Mouse (Mus musculus): ENCODE results near the gene Fanci. TPM values are rescaled to one million over a fixed set of nuclear protein-coding genes. Genes with fewer than 3 reads are reported as not detected.

Fanci gene
- total RNA-seq, 2 experiments from 2014 or later: 2.6 to 3.3 TPM

DNA sequence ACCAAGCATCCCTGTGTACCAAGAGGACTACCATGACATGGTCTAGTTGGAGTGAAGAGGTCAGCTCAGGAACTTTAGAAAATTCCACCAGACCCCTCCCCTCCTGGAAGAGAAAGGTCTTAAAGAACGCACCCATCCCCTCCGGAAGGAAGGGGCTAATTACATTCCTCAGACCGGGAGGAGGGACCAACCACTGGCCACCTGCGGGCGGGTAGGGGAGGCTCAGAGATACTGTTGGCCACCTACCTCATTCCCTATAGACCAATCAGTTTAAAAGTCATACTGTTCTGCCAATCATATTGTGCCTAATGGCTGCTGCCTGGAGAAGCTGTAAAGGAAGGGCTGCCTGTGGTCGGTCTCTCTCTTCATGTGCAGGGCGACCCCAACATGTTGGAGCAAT, 3.7 kb upstream of the Fanci start:
- no peak for DNase-seq

DNA sequence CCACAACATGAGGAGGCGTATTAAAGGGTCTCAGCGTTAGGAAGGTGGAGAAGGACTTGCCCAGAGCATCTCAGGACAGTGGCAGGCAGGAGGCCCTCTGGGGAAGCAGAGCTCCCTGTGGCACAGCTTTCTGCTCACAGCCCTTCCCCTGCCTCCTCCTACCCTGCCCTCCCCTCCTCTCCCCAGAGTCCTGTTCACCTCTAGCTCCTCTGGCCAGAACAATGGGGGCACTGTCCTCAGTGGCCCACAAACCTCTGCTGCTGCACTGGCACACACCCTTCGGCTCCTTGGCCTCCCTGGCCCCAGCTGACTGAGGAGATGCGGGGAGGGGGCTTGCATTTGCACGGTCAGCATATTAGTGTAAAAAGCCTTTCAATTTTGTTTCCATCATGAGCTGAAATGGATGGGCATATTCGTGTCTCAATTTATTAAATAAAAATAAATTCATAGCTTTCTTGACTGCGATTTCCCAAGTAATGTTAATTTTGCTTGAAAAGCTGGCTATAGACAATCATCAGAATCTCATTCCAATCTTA, 3.0 kb upstream of the Fanci start:
- DNase-seq: no peak

DNA sequence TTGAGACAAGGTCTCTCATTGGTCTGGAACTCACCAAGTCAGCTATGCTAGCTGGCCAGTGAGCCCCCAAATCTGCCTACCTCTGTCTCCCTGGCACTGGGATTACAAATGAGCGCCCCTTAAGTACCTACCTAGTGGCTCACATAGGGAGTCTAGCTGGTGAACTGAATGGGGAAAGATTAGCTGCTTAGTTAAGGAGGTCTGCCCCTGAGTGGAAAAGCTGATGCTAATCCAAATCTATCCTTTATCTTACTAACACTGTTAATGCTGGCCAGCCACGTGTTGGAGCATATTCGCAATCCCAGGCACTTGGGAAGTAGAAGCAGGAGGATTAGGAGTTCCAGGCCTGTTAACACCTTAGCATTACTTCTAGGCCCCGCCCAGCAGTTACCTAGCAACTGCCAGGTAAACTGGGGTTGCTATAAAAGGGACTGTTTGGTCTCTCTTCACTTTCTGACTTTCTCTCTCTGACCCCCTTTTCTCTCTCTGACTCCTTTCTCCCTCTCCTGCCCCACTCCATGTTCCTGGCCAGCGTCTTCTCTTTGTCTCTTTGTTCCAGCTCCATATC, 1.5 kb upstream of the Fanci start:
- no peak for DNase-seq

DNA sequence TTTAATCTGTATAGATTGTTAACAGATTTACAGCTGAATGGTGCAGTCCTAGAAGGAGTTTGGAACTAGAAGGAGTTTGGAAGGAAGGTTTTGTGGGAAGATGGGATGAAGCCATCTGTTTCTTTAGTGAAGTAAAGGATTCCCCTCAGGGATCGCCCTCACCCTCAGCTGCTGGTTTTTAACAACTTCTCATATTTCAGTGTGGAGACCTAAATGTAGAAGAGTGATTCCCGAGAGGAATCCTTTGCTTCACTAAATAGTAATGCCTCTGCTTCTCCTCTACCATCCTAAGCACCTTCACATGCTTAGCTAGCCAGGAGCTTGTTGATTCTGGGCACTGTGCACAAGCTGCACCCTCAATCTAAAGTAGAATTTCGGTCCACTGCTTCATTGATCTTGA, 258 bp upstream of the Fanci start:
- no peak for DNase-seq

DNA sequence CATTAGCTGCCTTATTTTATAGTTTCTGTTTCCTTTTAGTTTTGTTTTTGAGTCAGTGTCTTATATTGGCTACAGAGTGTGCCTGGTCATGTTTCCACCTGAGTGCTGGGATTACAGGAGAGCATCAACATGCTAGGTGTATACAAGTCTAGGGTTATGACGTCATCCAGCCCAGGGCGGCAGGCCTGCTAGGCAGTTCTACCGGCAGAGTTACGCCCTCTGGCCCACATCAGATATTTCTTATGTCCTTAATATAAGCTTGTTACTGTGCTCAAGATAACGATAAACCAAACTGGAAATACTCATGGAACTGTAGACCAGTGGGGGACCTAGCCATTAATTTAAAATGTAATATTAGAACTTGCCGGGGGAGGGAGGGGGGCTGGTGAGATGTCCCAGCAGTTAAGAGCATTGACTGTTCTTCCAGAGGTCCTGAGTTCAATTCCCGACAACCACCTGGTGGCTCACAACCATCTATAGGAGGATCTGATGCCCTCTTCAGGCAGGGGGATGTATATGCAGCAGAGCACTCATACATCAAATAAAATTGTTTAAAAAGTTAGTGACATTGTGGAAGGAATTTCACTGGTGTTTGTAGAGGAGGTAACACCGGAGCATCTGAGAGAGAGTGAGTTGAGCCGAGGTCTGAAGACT, 1.3 kb downstream of the Fanci start:
- DNase-seq: no peak

DNA sequence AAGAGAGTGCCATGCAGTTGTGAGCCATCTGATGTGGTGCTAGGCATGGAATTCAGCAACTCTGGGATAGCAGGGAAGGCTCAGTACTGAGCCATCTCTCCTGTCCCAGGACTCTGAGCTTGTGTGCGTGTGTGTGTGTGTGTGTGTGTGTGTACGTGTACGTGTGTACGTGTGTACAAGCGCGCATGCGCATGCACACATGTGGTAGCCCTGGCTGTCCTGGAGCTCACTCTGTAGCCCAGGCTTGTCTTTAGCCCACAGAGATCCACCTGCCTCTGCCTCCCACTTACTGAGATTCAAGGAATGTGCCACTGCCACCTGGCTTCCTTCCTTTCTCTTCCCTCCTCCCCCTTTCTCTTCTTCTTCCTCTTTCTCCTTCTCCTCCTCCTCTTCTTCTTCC, 2.2 kb downstream of the Fanci start:
- no peak for DNase-seq

DNA sequence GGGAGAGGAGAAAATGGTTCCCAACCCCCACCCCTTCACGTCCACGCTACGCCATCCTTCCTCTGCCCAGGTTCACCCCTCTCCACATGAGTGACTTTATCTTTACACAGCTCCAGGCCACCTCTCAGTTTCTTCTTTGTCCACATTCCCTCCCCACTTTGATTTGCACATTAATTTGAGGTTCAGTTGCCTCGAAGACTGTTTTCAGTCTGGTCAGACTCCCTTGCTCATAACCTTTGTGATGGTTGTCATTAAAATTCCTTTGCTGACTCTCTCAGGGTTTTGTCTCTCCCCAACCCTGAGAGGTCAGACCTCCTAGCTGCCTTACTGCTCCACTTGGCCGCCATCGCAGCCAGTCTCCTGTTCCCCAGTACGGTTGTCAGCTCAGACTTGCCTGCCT, 2.9 kb downstream of the Fanci start:
- no peak for DNase-seq

- no peak for DNase-seq
These were observed 3.5 kb downstream of the Fanci start for GRCm38 (mm10) chr7:79395186-79395585.

DNA sequence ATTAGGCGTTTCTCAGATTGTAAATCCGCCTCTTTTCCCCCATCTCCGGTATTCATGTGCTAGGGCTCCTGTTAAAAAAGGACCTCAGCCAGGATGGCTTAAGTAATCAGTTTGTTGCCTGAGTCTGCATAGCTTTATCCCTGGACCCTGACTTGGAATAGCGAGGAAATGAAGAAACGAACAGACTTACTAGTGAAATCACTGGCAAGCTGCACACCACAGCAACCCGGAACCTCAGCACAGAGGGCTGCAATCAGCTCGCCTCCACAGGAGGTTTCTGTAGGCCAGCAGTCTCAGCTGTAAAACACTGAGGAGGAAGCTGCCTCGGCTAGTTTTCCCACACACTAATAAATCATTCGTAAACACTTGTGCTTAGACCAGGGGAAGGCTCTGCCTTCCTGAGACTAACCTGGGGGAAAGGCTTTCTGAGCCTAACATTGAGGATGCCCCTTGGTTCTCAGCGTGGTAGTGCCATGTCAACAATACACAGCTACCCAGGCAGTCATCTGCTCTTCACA, 5.8 kb downstream of the Fanci start:
- DNase-seq: no peak

GRCm38 (mm10) chr7:79398426-79398825, 6.7 kb downstream of the Fanci start:
- DNase-seq: no peak

DNA sequence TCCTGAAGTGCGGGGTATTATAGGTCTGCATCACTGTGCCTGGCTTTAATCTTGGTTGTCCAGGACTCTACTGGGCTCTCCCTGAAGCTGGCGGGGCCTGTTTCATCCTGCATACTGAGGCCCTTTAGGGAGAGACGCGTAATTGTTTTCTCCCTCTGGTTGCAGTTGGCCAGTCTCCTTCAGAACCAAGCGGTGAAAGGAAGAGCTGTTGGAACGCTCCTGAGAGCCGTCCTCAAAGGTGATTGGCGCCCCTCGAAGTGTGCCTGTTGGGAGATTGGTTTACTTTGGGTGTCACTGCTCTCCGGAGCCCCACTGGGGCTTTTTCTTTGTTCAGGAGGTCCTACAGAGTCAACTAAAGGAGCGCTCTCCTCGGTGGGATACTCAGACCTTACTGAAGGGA, 7.2 kb downstream of the Fanci start:
- DNase-seq: no peak

- no peak for DNase-seq
These were observed 8.6 kb downstream of the Fanci start for GRCm38 (mm10) chr7:79400296-79400695.

- no peak for DNase-seq
These were observed 23.0 kb downstream of the Fanci start for GRCm38 (mm10) chr7:79414449-79415375.

- no peak for DNase-seq
These were observed 28.2 kb downstream of the Fanci start for GRCm38 (mm10) chr7:79419950-79420349.

- DNase-seq: no peak
These were observed 31.1 kb downstream of the Fanci start for GRCm38 (mm10) chr7:79422876-79423275.

GRCm38 (mm10) chr7:79425804-79426203, 34.1 kb downstream of the Fanci start:
- no peak for DNase-seq

GRCm38 (mm10) chr7:79428243-79428642, 36.5 kb downstream of the Fanci start:
- no peak for DNase-seq

DNA sequence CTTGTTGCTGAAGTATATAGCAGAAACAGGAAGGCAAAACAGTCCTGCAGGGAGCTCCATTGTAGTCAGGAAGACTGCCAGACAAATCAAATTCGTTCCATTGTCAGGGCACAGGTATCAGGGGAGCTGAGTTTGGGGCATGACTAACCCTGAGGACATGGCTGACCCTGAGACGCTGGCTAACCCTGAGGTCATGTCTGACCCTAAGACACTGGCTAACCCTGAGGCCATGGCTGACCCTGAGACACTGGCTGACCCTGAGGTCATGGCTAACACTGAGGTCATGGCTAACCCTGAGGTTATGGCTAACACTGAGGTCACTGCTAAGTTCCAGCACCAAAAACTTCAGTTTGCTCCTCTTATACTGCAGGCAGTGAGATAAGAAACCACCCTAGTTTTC, 48.3 kb downstream of the Fanci start:
- no peak for DNase-seq

GRCm38 (mm10) chr7:79447048-79447447, 55.3 kb downstream of the Fanci start:
- no peak for DNase-seq

DNA sequence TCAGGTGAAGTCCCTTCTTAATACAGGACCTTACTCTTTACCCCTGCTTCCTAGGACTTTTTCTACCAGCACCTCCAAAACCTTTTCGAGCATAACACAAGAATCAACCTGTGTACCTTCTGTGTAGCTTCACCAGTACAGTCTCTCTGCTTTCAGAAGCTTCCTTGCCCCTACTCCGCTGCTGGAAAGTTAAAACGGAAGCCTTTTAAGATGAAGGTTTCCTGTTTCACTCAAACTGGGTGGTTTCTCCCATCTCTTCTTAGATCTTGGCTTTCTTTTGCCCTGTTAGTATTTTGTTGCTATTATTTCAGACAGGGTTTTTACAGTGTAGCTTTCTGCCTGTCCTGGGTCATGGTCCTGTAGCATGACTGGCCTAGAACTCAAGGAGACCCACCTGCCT, 55.8 kb downstream of the Fanci start:
- no peak for DNase-seq

- DNase-seq: no peak
These were observed 70.0 kb downstream of the Fanci start for GRCm38 (mm10) chr7:79461721-79462120.

DNA sequence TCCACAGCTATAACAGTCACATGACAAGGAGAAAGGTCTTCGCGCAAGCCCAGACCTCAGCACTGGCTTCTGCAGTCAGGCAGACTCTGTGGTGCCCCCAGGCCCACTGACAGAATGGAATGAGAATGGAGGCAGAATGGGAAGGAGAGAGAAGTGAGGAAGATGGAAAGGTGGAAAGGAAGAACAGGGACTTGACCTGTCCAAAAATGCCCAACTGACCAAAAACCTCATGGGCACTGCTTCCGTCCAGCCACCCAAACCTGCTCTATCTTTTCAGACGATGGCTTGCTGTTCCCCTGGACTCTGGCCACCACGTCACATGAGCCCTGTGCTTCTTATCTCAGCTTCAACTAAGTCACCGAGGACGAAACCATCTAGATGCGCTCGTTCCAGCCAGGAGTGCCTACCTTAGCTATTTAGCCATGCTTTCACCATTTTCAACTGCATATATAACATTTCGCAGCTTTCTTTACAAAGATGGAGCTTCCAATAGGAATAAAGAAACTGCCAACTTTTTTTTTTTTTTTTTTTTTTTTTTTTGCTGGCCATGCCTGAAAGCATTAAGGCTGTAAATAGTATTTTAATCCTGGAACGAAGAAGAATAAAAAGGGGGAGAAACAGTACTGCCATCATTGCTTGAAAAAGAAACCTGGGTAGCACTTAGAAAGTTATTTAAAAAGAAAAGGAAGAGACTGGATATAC, 71.8 kb downstream of the Fanci start:
- no peak for DNase-seq

All from adrenal gland, postnatal 10 days (tissue).